Mouse (Mus musculus) cerebellum, postnatal 4 days (tissue): ENCODE results near the gene Maml3.
A peak's percentile ranks its signal among the peaks of the same experiment; 100 is the strongest.

ENCODE experiments used
- DNase-seq, 2 experiments: peaks; one replicate each; pipeline ENCODE4 v3.0.0; 2022; ENCODE audit warnings: low spot score in 2 of 2, mixed read lengths in 1 of 2

The Maml3 gene

DNA sequence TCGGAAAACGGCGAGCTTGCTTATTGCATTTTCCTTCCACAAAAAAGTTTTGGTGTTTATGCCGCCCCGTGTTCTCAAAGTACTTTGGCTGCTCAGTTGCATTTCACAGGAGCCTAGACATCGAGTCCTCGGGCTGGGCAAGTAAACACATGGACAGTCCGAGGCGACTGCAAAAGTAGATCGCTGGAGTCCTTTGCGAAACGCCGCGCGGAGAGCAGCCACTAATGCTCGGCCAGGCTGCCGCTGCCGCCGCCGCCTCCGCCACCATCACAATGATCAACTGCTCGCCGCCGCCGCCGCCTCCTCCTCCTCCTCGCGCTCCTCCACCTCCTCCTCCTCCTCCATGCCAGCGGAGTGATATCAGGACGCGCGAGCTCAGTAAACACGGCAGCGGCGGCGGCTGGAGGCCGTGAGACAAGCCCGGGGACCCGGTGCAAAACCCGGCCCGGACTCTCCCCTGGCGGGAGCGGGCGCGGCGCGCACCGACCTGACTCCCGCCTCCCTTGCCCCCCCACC, at the start of gene Maml3:
Gene Maml3, minus strand, starts transcription at position 441 of the 516 bp plus-strand sequence.
- peak; percentile 82 to 93 for DNase-seq

DNA sequence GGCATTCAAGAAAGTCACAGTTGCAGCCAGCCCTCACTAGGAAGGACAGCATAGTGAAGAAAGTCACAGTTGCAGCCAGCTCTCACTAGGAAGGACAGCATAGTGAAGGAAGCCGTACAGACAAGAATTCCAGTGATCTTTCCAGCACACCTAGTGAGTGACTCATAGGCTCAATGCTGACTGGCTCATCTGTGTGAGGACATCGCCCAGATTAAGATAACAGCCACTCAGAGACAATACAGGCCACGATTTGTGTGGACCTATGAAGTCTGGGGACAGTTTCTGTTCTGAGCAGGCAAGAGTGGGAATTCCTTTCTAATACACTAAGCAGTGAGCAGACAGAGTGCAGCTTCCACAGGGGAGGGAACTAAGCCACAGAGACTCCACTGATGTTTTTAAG, 46.3 kb upstream of the Maml3 start:
- no peak for DNase-seq

GRCm38 (mm10) chr3:52148301-52148700, 43.4 kb upstream of the Maml3 start:
- DNase-seq: no peak

DNA sequence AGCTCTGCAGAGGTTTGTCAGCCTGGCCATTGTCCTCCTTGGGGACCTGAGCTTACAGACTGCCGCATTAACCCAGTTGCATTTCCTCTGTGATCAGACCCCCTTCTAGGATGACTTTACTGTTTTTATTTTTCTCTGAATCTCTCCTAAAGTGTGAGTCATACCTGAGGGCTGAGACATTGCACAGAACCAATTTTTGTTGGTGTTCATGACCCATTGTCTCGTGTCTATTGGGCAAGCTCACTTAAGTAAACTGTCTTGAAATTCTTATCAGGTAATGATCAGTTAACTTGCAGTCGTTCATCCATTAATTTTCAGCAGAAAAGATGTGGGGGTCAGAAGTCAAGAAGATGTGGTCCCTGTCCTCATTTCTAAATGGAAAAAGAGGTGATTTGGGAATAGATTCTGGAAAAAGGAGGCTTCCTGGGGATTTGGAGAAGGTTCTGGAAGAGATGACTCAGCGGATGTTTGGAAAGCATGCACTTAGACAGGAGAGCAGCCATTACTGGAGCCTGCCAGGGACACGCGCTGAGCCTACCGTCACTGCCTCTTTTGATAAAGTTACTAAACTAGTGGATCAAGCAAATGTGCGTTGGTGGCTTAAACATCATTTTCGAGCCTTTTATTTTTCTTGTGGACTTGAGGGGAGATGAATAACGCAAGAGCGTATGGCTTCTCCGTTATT, 40.0 kb upstream of the Maml3 start:
- no peak for DNase-seq

GRCm38 (mm10) chr3:52143017-52143416, 38.1 kb upstream of the Maml3 start:
- no peak for DNase-seq

GRCm38 (mm10) chr3:52140162-52140561, 35.3 kb upstream of the Maml3 start:
- DNase-seq: peak in 1 of 2 experiments; percentile 16

DNA sequence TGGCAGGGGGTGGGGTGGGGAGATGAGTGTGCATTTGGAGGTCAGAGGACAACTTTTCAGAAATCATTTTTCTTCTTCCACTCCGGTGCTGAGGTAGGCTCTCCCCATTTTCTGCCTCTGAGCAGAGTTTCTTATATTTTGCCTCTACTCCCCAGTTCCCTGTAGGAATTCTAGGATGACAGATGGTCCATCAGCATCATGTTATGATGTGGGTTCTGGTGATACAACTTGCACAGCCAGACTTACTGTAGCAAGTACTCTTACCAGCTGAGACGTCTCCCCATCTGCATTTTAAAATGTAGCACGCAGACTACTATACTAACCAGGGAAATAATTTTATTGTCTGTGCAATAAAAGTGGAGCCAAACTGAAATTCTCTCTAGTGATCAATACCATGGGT, 20.5 kb upstream of the Maml3 start:
- DNase-seq: no peak

- DNase-seq: no peak
Measured at GRCm38 (mm10) chr3:52120858-52121257, 16.0 kb upstream of the Maml3 start.

- DNase-seq: no peak
Measured at GRCm38 (mm10) chr3:52119216-52119615, 14.3 kb upstream of the Maml3 start.

DNA sequence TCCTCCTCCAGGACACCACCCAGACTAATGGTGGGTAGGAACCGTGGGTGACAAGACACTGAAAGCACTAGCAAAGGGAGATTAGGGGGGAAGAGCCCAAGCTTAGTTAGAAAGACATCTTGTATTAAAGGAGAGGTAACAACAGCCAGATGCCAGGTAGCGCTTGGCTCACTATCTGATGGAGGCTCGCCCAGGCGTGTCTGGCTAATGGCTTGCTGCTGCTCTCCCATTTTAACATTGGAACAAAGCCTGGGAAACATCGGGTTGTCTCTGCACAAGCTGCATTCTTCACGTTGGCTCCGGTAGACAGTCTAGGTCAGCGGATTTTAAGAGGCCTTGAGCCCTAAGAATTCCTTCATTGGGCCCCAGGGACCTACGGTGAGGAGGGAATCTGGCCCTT, 10.5 kb upstream of the Maml3 start:
- no peak for DNase-seq

DNA sequence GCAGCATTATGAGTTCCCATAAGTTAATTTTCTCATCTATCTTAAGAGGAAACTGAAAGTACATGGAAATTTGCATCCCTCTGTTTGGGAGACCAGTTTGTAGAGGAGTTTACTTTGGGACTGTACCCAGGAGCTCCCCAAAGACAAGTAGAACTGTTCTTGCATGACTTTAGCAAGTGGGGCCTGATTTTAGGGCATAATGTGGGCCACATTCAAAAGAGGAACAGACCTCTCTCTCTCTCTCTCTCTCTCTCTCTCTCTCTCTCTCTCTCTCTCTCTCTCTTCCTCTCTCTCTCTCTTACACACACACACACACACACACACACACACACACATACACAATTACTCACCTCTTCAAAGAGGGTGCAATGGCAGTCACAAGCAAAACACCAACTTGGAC, 3.2 kb upstream of the Maml3 start:
- no peak for DNase-seq

DNA sequence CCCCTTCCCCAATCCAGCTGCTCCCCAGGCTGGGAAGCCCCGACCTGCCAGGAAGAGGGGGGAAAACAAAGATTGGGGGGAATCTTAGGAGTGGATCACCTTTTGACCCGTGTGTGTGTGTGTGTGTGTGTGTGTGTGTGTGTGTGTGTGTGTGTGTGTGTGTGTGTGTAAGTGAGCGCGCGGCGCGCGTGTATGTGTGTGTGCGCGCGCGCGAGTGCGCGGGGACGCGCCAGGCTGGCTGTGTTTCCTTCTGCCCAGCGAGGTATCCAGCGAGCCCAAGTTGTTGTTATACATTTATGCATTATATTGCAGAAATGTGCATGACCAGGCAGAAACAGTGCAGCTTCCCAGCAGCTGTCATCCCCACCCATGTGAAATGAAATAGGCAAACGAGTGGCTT, 280 bp upstream of the Maml3 start:
- DNase-seq: no peak

DNA sequence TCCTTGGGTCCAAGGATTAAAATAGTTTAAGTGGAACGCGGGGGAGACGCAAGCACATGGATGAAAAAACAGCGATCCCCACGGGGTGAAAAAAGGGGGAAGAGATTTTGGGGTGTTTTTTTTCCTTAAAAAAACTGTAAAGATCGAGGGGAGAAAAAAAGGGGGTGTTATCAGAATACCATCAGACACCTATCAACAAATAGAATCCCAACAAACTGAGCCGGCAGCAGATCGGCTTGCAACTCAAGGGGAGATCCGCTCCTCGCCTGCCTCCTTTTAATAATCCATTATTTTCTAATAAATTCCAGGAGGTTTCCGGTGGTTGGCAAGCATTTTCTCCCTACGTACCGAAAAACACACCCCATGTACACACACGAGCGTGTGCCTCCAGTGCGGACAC, 668 bp downstream of the Maml3 start:
- no peak for DNase-seq

- DNase-seq: peak in 1 of 2 experiments; percentile 45
Measured at GRCm38 (mm10) chr3:52103531-52104181, 1.2 kb downstream of the Maml3 start.

- DNase-seq: peak; percentile 34 to 74
Measured at GRCm38 (mm10) chr3:52102601-52103530, 2.0 kb downstream of the Maml3 start.

GRCm38 (mm10) chr3:52101977-52102600, 2.8 kb downstream of the Maml3 start:
- DNase-seq: peak; percentile 71 to 85

- DNase-seq: no peak
Measured at GRCm38 (mm10) chr3:52101401-52101976, 3.4 kb downstream of the Maml3 start.

- no peak for DNase-seq
Measured at GRCm38 (mm10) chr3:52100926-52101325, 4.0 kb downstream of the Maml3 start.

DNA sequence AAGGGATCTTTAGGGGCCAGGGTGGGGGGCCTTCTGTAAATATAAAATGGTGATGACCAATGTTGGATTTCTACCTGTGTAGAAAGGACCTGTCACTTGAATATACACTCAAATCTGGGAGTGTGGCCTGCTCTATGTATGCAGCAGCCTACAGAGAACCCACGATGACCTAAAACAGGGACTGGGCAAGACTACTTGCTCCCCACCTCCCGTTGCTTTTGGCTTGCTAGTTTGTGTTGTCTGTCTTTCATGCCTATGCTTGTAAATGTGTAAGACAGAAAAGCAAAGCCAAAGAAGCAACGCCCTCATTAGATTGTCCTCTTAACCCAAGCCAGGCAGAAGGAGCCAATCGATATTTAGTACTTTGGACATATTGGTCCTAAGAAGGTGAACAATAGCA, 4.6 kb downstream of the Maml3 start:
- no peak for DNase-seq

GRCm38 (mm10) chr3:52099286-52099685, 5.6 kb downstream of the Maml3 start:
- DNase-seq: no peak

- DNase-seq: no peak
Measured at GRCm38 (mm10) chr3:52091261-52091797, 13.5 kb downstream of the Maml3 start.
